In the genomic region with DNA sequence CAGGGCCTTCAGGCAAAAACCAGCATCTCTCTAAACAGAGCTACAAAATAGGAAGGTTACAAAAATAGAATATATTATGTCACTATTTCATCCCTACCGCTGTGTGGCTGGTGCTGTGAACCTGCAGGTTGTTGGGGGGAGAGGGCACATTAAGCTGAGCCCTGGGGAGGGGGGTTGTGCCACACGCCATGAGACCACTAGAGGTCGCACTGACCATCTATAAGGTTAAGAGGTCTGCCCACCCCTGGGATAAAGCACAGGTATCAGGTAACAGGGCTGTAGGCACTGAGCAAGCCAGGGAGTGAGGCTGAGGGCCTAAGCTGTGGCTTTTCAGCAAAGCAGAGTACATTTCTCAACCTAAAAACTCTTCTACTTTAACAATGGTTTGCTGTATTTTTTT, we compare ENCODE assay signal across 9 mouse cellular contexts. TPM values are rescaled to one million over a fixed set of nuclear protein-coding genes. Genes with fewer than 3 reads are reported as not detected.
DNase-seq lines count a peak whose midpoint lies in the region; ATAC-seq and TF ChIP-seq lines count a peak whose summit lies in the region.
"Had no signal": no experiment of that assay in that cellular context is flagged by ENCODE, and none has a peak within 500 bp of the region (broad histone marks: within the 10 kb centered on the region; RNA-seq: fewer than 3 reads in every experiment).

No protein-coding gene starts in this region.

- TF ChIP-seq CTCF in lung, embryonic 14.5 days (IDR thresholded peaks at IDR 0.05; ENCODE audit: low read depth) = peak; percentile 68

- no peaks in the 10 kb centered on the region for H3K4me1 ChIP-seq in lung, embryonic 14.5 days (ENCODE audit: insufficient read depth)

- no peaks in the 10 kb centered on the region for H3K27me3 ChIP-seq in lung, embryonic 14.5 days (ENCODE audit: insufficient read depth, low read length)
- H3K27me3 ChIP-seq: Patski had no signal

- H3K36me3 ChIP-seq in lung, embryonic 14.5 days (ENCODE audit: insufficient read depth) = peaks cover 78% of the 10 kb centered on the region

- H3K27ac ChIP-seq in lung, embryonic 14.5 days (ENCODE audit: low read depth) = no peak overlapping the region

- H3K9me3 ChIP-seq in lung, embryonic 14.5 days (ENCODE audit: low read depth, low read length) = no peaks in the 10 kb centered on the region

- 14% methylated on average over 3 of the region's 3 CpGs for WGBS in lung, embryonic 14.5 days

- no peak overlapping the region for H3K4me3 ChIP-seq in lung, embryonic 14.5 days (ENCODE audit: low read depth, low read length)

- ATAC-seq in lung, embryonic 14.5 days (ENCODE audit: insufficient read depth) = no peak
- no peak for ATAC-seq in erythroblast, adult 5-6 weeks (replicated peaks; ENCODE audit: low FRiP score, poor library complexity, severe bottlenecking)
- ATAC-seq: Patski had no signal

- H3K4me2 ChIP-seq in lung, embryonic 14.5 days = no peak overlapping the region

- no peak overlapping the region for H3K9ac ChIP-seq in lung, embryonic 14.5 days

- DNase-seq in cerebellum, adult 18-20 months = peak; percentile 49 to 56
- DNase-seq in cerebellum, adult 8-10 months = no peak
- peak; percentile 64 for DNase-seq in lung, embryonic 14.5 days
- DNase-seq in lung, postnatal 25 days (ENCODE audit: low spot score) = no peak
- DNase-seq in embryo, embryonic 10.5 days (ENCODE audit: low spot score) = peak; percentile 78
- peak; percentile 59 for DNase-seq in lung, postnatal 10 days
- DNase-seq in layer of hippocampus, adult 9-10 months (ENCODE audit: low spot score) = no peak

RNA-seq across cellular contexts. Expression of a gene that starts 7.9 kb away (rescaled TPM):
- polyA plus RNA-seq in lung, embryonic 14.5 days (2014; fragmentation: Nextera tagmentation; extraction: Ambion mirVana) = 148 and 154 TPM in 2 replicates
- 1.2 and 1.5 TPM in 2 replicates for total RNA-seq in erythroblast, adult 5-6 weeks (2015; ENCODE audit: low replicate concordance)
- total RNA-seq in erythroblast, adult 5-6 weeks (2017; ENCODE audit: low replicate concordance) = 0.51 and 2.0 TPM in 2 replicates

RNA-seq across cellular contexts. Expression of a gene that starts 16.9 kb away (rescaled TPM):
- 22.1 and 22.3 TPM in 2 replicates for polyA plus RNA-seq in lung, embryonic 14.5 days (2014; fragmentation: Nextera tagmentation; extraction: Ambion mirVana)
- total RNA-seq in erythroblast, adult 5-6 weeks (2015; ENCODE audit: low replicate concordance) = 1.2 and 7.5 TPM in 2 replicates
- 8.3 and 16.6 TPM in 2 replicates for total RNA-seq in erythroblast, adult 5-6 weeks (2017; ENCODE audit: low replicate concordance)

RNA-seq across cellular contexts. Expression of a gene that starts 35.4 kb away (rescaled TPM):
- not detected in 2 replicates for polyA plus RNA-seq in lung, embryonic 14.5 days (2014; fragmentation: Nextera tagmentation; extraction: Ambion mirVana)
- not detected in 2 replicates for total RNA-seq in erythroblast, adult 5-6 weeks (2015; ENCODE audit: low replicate concordance)
- total RNA-seq in erythroblast, adult 5-6 weeks (2017; ENCODE audit: low replicate concordance) = not detected in 2 replicates

Comparison
In these comparisons a context has a peak if more than half of its experiments do, and no peak if none do; other contexts are left out.
1. DNase-seq: peak in cerebellum, adult 18-20 months (2 of 2), lung, embryonic 14.5 days (single experiment), embryo, embryonic 10.5 days (single experiment) and lung, postnatal 10 days (single experiment); none in cerebellum, adult 8-10 months (single experiment), lung, postnatal 25 days (single experiment) and layer of hippocampus, adult 9-10 months (single experiment).